Mouse (Mus musculus): ENCODE results near the gene Neurog1.

Gene Neurog1

GRCm38 (mm10) chr13:56258196-56259020 is 6.4 kb upstream of the Neurog1 start:
- no peak for DNase-seq (ENCODE audit: low spot score)

DNA sequence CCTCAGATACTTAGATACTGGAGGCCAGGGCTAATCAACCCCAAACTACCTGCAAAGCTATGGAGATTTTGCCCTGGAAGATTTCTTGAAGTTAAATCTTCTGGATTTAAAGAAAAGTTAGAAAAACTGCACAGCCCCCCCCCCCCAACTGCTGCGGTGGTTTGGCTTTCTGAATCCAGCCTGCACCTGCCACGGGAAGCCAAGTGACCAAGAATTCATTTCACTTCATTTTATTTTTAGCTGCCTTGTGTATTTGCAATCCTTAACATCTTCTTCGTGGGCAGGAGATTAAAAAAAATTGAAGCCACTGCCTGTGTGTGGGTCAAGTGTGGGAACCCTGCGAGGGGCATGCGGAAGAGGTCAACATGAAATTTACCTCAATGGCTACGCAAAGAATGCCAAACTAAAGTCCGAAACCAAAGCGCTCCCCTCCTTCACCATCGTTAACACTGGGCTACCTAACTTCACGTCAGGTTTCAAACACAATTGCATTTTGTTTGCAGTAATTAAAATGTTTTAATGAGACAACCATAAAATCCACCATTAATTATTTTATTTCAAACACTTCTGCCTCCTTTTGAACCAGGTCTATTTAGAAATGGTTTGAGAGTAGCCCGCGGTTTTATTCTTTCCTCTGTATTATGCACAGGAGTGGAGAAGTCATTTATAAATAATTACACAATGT is 5.6 kb upstream of the Neurog1 start:
- DNase-seq (ENCODE audit: low spot score) = no peak

GRCm38 (mm10) chr13:56256716-56257299 is 4.8 kb upstream of the Neurog1 start:
- DNase-seq (ENCODE audit: low spot score) = no peak

DNA sequence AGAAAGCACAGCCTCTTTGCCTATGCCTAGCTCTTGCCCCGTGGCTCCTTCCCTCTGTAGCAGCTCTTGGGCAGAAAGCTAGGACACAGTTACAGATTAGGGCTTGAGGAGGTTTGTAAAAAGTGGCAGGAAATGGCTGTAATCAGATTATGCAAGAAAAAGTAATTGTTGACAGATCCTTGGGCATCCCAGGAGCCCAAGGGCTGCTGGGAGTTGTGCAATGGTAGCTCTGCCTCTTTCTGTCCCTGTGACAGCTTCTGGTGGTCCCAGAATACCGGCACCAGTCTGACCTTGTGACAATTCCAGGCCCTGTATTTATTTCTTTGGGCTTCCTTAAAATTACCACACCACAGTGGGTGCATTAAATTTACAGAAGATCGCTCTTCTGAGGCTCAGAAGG is 1.4 kb upstream of the Neurog1 start:
- DNase-seq (ENCODE audit: low spot score) = no peak

- no peak for DNase-seq (ENCODE audit: low spot score)
Measured at GRCm38 (mm10) chr13:56252783-56253182, 820 bp upstream of the Neurog1 start.

GRCm38 (mm10) chr13:56251176-56251923 is 613 bp downstream of the Neurog1 start:
- no peak for DNase-seq (ENCODE audit: low spot score)

- no peak for DNase-seq (ENCODE audit: low spot score)
Measured at GRCm38 (mm10) chr13:56250551-56251161, 1.3 kb downstream of the Neurog1 start.

DNA sequence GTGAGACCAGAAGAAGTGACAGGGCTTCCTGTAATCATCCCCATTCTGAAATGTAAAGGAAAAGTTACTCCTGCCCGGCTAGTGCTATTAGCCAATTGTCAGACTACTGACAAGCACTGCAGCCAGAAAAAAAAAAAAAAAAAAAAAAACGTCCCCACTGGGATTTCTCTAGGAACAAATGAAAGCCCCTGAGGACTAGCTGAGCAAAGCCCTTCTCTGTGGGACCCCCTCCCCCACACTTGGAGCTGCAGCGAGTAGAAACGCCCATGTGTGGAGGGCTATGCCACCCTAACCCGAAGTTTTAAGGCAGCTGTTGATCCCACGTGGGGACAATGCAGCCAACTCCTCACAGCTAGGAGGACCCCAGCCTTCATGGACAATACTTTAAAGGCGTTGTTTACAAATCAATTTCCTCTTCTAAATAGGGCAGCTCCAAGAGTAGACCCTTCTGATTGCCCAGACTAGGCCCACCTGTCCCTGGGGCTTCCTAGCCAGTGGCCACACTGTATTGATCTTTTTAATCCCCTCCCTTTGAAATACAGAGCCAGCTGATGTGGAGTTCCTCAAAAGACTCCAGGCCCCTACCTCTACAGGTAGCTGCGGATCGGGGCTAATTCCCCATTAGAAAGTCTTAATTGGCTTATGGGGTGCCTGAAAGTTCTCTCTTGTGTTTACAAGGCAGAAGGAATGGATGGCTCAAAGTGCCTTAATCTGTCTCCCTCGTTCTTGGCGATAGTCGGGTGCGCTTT is 2.2 kb downstream of the Neurog1 start:
- no peak for DNase-seq (ENCODE audit: low spot score)

DNA sequence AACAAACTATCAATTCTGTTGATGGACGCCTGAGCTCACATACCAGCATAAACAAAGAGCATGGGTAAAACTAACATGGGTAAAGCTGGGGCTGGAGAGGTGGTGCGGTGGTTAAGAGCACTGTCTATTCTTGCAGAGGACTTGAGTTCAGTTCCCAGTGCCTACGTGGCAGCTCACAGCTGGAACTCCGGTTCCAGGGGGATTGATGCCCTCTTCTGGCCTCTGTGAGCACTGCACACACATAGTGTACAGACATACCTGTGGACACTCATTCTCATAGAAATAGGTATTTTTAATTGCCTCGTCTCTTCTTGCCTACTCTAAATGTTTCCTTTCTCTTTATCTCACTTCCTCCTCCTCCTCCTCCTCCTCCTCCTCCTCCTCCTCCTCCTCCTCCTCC is 8.9 kb downstream of the Neurog1 start:
- no peak for DNase-seq (ENCODE audit: low spot score)

- no peak for DNase-seq (ENCODE audit: low spot score)
Measured at GRCm38 (mm10) chr13:56240012-56240770, 11.8 kb downstream of the Neurog1 start.

DNA sequence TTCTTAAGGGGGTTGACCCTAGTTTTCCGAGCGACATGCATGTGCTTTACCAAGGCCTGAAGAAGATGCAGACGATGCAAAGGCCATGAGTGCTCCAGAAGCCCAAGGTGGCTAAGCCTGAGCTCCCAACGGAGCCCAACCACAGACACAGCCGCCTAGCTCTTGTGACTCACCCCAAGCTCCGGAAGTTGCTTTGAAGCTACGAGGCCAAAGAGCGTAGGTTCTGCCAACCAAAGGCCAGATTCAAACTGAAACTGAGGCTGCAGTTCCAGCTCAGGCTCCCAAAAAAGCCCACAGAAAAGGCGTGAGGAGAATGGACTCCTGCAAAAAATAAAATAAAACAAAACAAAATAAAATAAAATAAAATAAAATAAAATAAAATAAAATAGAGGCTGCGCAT is 14.1 kb downstream of the Neurog1 start:
- no peak for DNase-seq (ENCODE audit: low spot score)

DNA sequence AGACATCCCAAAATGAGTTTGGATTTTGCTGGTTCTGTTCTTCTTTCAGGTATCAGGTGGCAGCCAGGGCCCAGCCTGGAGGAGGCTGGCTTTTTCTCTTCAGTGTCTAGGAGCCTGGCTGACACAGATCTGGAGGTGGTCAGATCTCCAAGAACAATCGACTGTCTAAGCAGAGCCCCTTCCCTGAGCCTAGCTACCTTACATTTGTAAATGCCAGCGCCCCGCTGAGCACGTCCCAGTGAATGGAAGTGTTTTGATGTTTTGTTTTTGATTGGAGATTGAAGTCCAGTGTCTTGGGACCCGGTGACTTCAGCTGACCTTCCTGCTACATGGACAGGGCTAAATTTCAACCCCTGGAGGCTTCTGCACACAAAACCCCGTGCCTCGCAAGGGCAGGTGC is 15.8 kb downstream of the Neurog1 start:
- no peak for DNase-seq (ENCODE audit: low spot score)

DNA sequence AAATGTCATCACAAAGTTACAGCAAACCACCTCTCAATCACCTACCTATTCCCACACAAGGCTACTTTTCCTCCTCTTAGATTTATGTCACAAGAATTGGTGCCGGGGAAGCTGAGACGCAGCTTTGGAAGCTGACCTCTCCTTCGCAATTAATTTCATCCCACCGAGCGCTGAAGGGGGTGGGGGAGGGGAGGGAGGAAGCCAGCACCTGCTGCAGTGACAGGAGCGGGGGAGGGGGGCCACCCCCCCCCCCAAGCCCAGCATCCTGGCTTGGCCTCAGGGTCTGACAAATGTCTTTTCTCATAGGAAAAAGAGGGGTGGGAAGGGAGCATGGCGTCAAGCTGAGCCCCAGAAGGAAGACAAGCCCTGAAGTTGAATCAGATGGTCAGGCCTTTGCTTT is 23.2 kb downstream of the Neurog1 start:
- DNase-seq (ENCODE audit: low spot score) = no peak

DNA sequence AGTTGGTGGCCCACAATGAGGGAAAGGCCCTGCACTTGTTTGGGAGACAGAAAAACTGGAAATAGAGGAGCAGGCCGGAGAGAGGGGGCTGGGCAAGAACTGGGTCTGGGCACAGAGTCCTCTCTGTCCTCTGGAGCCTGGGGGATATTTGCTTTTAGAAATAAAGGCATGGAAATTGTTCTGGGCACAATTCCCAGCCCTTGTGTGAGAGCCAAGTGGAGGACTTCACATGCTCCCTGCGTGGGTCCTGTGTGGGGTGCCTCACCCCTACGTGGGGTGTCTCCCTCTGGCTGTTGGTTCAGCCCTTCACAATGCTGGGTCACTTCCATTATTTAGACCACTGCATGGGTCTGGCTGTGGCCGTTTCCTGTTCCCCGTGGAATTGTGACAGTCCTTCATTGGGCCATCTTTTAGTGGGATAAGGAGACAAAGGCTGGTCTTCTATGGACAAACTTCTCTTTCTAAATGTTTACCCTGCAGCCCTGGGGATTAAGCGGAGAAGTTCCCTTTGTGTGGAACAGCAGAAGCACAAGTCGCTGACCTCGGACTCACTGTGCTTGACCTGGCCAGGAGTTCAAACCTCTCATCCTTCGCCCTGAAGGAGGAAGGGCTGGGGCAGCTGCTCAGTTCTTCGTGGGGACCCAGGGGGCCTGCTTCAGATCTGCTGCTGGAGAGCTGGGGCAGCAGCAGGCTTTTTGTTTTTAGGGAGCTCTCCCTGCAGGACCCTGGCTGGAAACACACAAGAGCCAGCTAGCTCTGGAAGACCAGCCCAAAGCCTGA is 25.6 kb downstream of the Neurog1 start:
- DNase-seq (ENCODE audit: low spot score) = no peak

- no peak for DNase-seq (ENCODE audit: low spot score)
Measured at GRCm38 (mm10) chr13:56223625-56224024, 28.3 kb downstream of the Neurog1 start.

- DNase-seq (ENCODE audit: low spot score) = no peak
Measured at GRCm38 (mm10) chr13:56222849-56223246, 29.1 kb downstream of the Neurog1 start.

- no peak for DNase-seq (ENCODE audit: low spot score)
Measured at GRCm38 (mm10) chr13:56221995-56222848, 29.7 kb downstream of the Neurog1 start.

DNA sequence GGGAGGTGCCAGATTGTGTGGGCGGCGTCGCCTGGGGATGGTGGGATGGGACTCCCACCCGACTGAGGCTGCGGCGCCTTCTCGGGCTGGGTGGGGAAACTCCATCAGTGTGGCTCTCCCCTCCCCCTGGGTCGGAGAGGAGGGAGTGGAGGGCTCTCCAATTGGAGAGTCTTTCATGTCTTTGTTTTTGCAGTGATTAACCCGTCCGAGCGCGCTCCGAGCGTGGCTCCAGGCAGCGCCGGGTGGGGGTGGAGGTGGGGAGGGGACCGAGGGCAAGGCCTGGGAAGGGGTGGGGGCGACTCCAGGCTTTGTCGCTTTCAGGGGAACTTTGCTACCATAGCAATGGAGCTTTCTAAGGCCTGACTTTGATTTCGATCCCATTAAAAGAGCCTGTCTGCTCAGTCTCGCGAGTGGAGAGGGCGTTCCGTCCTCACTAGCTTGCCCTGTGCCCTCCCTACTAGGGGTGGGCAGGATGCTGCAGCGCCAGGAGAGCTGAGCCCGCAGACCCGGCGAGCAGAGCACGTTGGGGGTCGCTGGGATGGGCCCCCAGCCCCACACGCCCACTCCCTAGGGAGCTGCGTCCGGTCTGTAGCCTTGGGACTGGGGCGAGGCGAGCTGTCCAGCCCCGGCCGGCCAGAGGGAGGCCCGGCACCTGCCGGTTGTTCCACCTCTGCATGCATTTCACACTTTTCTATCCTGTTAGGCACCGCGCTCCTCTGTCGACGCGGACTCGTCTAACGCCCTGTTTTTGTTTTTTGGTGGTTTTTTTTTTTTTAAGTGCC is 30.6 kb downstream of the Neurog1 start:
- no peak for DNase-seq (ENCODE audit: low spot score)

Measured in ovary, adult 18-20 months (tissue).